Mouse (Mus musculus) ovary, postnatal 14 days (tissue): Measurements from ENCODE around the gene Mif.
"Not testable (repeated sequence)": the region's sequence is repeated elsewhere in the genome, so short reads cannot be mapped to it uniquely, and the experiment has no call there.

Source experiments
- DNase-seq: peaks from one replicate; pipeline ENCODE4 v3.0.0; 2022; ENCODE audit warnings: low spot score

Gene Mif

GRCm38 (mm10) chr10:75859786-75860470 is at the start of gene Mif:
TSS of gene Mif (minus strand) at chr10:75860240.
- peak; percentile 71 for DNase-seq

GRCm38 (mm10) chr10:75906882-75907281 is 46.8 kb upstream of the Mif start:
- no peak for DNase-seq

- DNase-seq, result no peak
Observed at GRCm38 (mm10) chr10:75904391-75904790, 44.4 kb upstream of the Mif start.

GRCm38 (mm10) chr10:75898846-75899245 is 38.8 kb upstream of the Mif start:
- DNase-seq, result peak; percentile 48

- no peak for DNase-seq
Observed at GRCm38 (mm10) chr10:75898039-75898564, 38.1 kb upstream of the Mif start.

- DNase-seq, result peak; percentile 55
Observed at GRCm38 (mm10) chr10:75897373-75897772, 37.3 kb upstream of the Mif start.

- no peak for DNase-seq
Observed at GRCm38 (mm10) chr10:75896208-75896607, 36.2 kb upstream of the Mif start.

- no peak for DNase-seq
Observed at GRCm38 (mm10) chr10:75895730-75896129, 35.7 kb upstream of the Mif start.

- no peak for DNase-seq
Observed at GRCm38 (mm10) chr10:75894601-75895000, 34.6 kb upstream of the Mif start.

- peak; percentile 76 for DNase-seq
Observed at GRCm38 (mm10) chr10:75893089-75893750, 33.2 kb upstream of the Mif start, which contains the start of gene Derl3. TSS of gene Derl3 (plus strand) at chr10:75893413.

- no peak for DNase-seq
Observed at GRCm38 (mm10) chr10:75889406-75890153, 29.5 kb upstream of the Mif start.

GRCm38 (mm10) chr10:75887504-75887903 is 27.5 kb upstream of the Mif start:
- not testable (repeated sequence) for DNase-seq

GRCm38 (mm10) chr10:75884742-75885141 is 24.7 kb upstream of the Mif start:
- DNase-seq, result no peak

GRCm38 (mm10) chr10:75883232-75883552 is 23.2 kb upstream of the Mif start:
- DNase-seq, result peak; percentile 75

GRCm38 (mm10) chr10:75882433-75883231 is 22.6 kb upstream of the Mif start:
- no peak for DNase-seq

- DNase-seq, result no peak
Observed at GRCm38 (mm10) chr10:75881578-75882432, 21.8 kb upstream of the Mif start.

GRCm38 (mm10) chr10:75880771-75881577 is 20.9 kb upstream of the Mif start:
- DNase-seq, result no peak

GRCm38 (mm10) chr10:75880351-75880750 is 20.3 kb upstream of the Mif start:
- DNase-seq, result no peak

- no peak for DNase-seq
Observed at GRCm38 (mm10) chr10:75878836-75879235, 18.8 kb upstream of the Mif start.

GRCm38 (mm10) chr10:75873543-75874170 is 13.6 kb upstream of the Mif start:
- no peak for DNase-seq
